Mouse (Mus musculus): ENCODE data around the gene Dcun1d4. TPM values are rescaled to one million over a fixed set of nuclear protein-coding genes. Genes with fewer than 3 reads are reported as not detected.
A peak's percentile ranks its signal among the peaks of the same experiment; 100 is the strongest.

The Dcun1d4 gene
- polyA plus RNA-seq, 1 experiment from 2014 or later: 22.6 TPM

DNA sequence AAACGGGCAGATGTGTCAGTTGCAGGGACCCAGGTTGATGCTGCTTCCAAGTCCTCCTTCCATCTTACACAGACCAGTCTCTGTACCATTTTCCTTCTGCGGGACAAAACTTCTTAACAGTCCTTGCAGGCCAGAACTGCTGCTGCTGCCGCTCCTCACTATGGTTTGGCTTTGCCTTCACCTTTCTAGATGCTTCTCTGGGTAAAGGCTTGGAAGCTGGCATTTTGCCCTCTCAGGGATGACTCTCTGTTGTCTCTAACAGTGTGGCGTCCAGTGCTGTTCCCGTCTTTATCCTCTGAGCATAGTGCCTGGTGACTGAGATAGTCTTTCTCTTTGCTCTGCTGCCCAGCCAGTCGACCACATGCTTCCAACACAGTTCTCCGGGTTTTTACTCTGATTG lies 66.5 kb downstream of the Dcun1d4 start:
- no peak overlapping the region for H3K9ac ChIP-seq (ENCODE audit: low read depth, low read length)
- H3K4me3 ChIP-seq (ENCODE audit: low read depth, low read length): no peak overlapping the region
- H3K27ac ChIP-seq (ENCODE audit: low read depth, low read length): no peak overlapping the region
- no peaks in the 10 kb centered on the region for H3K27me3 ChIP-seq (ENCODE audit: control insufficient read depth, insufficient read depth, low read length)
- no peak overlapping the region for H3K4me2 ChIP-seq
- no peaks in the 10 kb centered on the region for H3K4me1 ChIP-seq (ENCODE audit: control insufficient read depth, insufficient read depth, low read length)
- H3K9me3 ChIP-seq (replicated peaks; ENCODE audit: control insufficient read depth, low read length): no peaks in the 10 kb centered on the region
- ATAC-seq (replicated peaks; ENCODE audit: insufficient number of reproducible peaks, low FRiP score, low TSS enrichment): no peak
- WGBS (ENCODE audit: insufficient replicate concordance): 83% methylated on average over 7 of the region's 7 CpGs
- H3K36me3 ChIP-seq (ENCODE audit: control insufficient read depth, insufficient read depth, low read length): peaks cover 2% of the 10 kb centered on the region; the same call in 1 of the 2 replicates

DNA sequence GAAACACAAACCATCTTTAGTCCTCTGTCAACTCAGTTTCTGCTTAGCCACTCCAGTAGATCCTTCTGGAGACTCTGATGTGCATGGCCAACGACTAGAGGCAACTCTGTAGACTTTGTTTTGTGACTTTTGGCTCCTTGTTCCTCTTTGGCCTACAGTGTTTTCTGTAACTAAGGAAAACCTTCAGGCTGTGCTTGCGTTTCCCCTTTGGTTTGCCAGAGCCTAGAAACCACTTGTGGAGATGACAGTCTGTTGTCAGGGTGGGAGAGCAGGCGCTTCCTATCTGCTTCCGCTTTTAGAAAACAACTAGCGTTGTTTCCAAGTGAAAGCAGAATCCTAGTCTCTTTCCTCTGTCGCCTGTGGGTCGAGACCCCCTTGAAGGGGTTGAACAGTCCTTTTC lies 67.4 kb downstream of the Dcun1d4 start:
- no peaks in the 10 kb centered on the region for H3K4me1 ChIP-seq (ENCODE audit: control insufficient read depth, insufficient read depth, low read length)
- WGBS (ENCODE audit: insufficient replicate concordance): 51% methylated on average over 7 of the region's 7 CpGs
- no peak overlapping the region for H3K9ac ChIP-seq (ENCODE audit: low read depth, low read length)
- no peak overlapping the region for H3K4me3 ChIP-seq (ENCODE audit: low read depth, low read length)
- H3K9me3 ChIP-seq (replicated peaks; ENCODE audit: control insufficient read depth, low read length): no peaks in the 10 kb centered on the region
- peaks cover 2% of the 10 kb centered on the region; the same call in 1 of the 2 replicates for H3K36me3 ChIP-seq (ENCODE audit: control insufficient read depth, insufficient read depth, low read length)
- H3K27ac ChIP-seq (ENCODE audit: low read depth, low read length): no peak overlapping the region
- ATAC-seq (replicated peaks; ENCODE audit: insufficient number of reproducible peaks, low FRiP score, low TSS enrichment): no peak
- no peaks in the 10 kb centered on the region for H3K27me3 ChIP-seq (ENCODE audit: control insufficient read depth, insufficient read depth, low read length)
- H3K4me2 ChIP-seq: no peak overlapping the region

DNA sequence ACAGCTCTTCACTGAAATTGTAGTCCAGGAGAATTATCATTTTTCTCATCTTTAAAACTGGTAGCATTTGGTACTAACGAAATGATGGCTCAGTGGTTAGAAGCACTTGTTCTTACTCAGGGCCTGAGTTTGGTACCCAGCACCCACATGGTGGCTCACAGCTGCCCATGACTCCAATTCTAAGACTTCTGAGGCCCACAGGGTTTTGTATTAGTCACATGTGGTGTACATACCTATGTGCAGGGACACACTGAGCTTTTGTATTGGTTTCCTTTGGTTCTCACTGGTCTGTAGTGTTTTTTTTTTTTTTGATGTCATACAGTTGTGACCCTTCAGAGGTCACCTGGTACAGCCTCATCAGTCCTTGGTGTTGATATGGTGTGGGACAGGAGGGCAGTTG lies 68.0 kb downstream of the Dcun1d4 start:
- no peaks in the 10 kb centered on the region for H3K4me1 ChIP-seq (ENCODE audit: control insufficient read depth, insufficient read depth, low read length)
- H3K27ac ChIP-seq (ENCODE audit: low read depth, low read length): no peak overlapping the region
- WGBS (ENCODE audit: insufficient replicate concordance): 82% methylated on average over 1 of the region's 1 CpGs
- no peak overlapping the region for H3K4me3 ChIP-seq (ENCODE audit: low read depth, low read length)
- H3K4me2 ChIP-seq: no peak overlapping the region
- H3K36me3 ChIP-seq (ENCODE audit: control insufficient read depth, insufficient read depth, low read length): peaks cover 2% of the 10 kb centered on the region; the same call in 1 of the 2 replicates
- H3K27me3 ChIP-seq (ENCODE audit: control insufficient read depth, insufficient read depth, low read length): no peaks in the 10 kb centered on the region
- H3K9me3 ChIP-seq (replicated peaks; ENCODE audit: control insufficient read depth, low read length): no peaks in the 10 kb centered on the region
- ATAC-seq (replicated peaks; ENCODE audit: insufficient number of reproducible peaks, low FRiP score, low TSS enrichment): no peak
- H3K9ac ChIP-seq (ENCODE audit: low read depth, low read length): no peak overlapping the region

DNA sequence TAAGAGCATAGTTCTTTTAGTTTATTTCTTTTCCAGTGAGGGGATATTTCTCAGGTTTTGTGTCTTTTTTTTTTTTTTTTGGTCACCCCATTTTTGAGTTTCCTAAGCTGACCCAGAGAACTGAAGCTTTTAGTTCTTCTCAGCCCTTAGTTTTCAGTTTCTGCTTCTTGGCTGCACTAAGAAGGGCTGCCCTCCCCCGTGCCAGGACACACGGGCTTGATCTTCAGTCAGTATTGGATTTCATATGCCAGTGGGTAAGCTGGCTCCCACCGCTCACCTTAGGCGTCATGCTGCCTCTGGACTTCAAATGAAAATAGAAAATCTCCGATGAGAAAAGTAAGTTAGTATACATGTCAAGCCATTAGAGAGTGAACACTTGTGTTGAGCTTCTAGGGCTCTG lies 71.0 kb downstream of the Dcun1d4 start:
- Histone ChIP-seq H3K9ac (ENCODE audit: low read depth, low read length) (no peak overlapping the region), H3K27ac (ENCODE audit: low read depth, low read length) (no peak overlapping the region), H3K9me3 (replicated peaks; ENCODE audit: control insufficient read depth, low read length) (no peaks in the 10 kb centered on the region), H3K36me3 (ENCODE audit: control insufficient read depth, insufficient read depth, low read length) (peaks cover 2% of the 10 kb centered on the region; the same call in 1 of the 2 replicates), H3K27me3 (ENCODE audit: control insufficient read depth, insufficient read depth, low read length) (no peaks in the 10 kb centered on the region), H3K4me2 (no peak overlapping the region), H3K4me3 (ENCODE audit: low read depth, low read length) (no peak overlapping the region), H3K4me1 (ENCODE audit: control insufficient read depth, insufficient read depth, low read length) (no peaks in the 10 kb centered on the region)
- no peak for ATAC-seq (replicated peaks; ENCODE audit: insufficient number of reproducible peaks, low FRiP score, low TSS enrichment)
- 87% methylated on average over 5 of the region's 5 CpGs for WGBS (ENCODE audit: insufficient replicate concordance)

DNA sequence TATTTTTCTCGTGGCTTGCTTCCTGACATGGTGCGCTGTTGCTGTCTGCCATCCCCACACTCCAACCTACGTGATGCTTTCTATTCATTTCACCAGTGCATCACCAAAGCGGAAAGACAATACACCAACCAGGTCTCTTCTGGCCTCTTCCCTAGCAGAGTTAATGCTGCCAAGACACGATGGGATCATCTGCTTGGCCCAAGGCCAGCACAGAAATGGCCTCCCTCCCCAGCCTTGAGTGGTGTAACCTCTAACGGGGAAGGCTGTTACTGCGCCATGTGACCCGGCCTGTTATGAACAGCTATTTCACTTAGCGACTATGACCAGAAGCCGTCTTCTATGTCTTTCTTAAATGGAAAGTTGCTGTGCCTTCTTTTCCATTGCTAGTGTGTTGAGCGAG lies 73.1 kb downstream of the Dcun1d4 start:
- Histone ChIP-seq H3K9me3 (replicated peaks; ENCODE audit: control insufficient read depth, low read length) (no peaks in the 10 kb centered on the region), H3K27ac (ENCODE audit: low read depth, low read length) (no peak overlapping the region), H3K27me3 (ENCODE audit: control insufficient read depth, insufficient read depth, low read length) (no peaks in the 10 kb centered on the region), H3K4me3 (ENCODE audit: low read depth, low read length) (no peak overlapping the region), H3K36me3 (ENCODE audit: control insufficient read depth, insufficient read depth, low read length) (peaks cover 7% of the 10 kb centered on the region; the same call in 1 of the 2 replicates), H3K9ac (ENCODE audit: low read depth, low read length) (no peak overlapping the region), H3K4me1 (ENCODE audit: control insufficient read depth, insufficient read depth, low read length) (no peaks in the 10 kb centered on the region), H3K4me2 (no peak overlapping the region)
- ATAC-seq (replicated peaks; ENCODE audit: insufficient number of reproducible peaks, low FRiP score, low TSS enrichment): no peak
- WGBS (ENCODE audit: insufficient replicate concordance): 90% methylated on average over 11 of the region's 11 CpGs

DNA sequence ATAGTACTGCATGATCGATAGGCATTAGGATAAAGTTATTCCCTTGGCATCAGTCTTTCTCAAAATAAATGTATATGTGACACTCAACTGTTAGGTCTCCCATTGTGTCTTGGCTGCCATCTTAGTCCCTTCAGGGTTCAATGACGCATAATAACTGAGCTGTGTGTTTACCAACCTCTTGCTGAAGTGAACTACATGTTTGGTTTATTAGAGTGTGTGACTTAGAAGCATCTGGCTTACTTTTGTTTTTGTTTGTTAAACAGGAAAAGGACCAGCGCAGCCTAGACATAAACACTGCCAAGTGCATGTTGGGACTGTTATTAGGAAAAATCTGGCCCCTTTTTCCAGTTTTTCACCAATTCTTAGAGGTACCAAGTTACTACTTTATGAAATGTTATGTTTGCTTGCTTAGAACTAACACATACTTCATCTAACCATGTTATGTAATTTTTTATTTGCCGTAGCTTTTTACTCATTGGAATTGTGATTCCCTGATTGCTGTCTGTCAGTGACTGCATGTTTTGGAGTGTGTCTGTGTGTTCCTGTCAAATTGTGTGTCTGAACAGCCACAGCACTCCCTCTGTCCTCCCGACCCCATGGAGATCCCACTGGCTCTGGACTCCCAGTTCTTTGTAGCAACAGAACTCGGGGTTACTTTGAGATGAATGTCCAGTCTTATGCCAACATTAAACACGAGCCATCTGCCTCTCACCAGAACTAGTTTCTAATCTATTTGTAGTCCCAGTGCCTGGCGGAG lies 74.5 kb downstream of the Dcun1d4 start:
- no peaks in the 10 kb centered on the region for H3K9me3 ChIP-seq (replicated peaks; ENCODE audit: control insufficient read depth, low read length)
- H3K27ac ChIP-seq (ENCODE audit: low read depth, low read length): no peak overlapping the region
- no peak overlapping the region for H3K4me3 ChIP-seq (ENCODE audit: low read depth, low read length)
- H3K4me1 ChIP-seq (ENCODE audit: control insufficient read depth, insufficient read depth, low read length): no peaks in the 10 kb centered on the region
- no peak overlapping the region for H3K4me2 ChIP-seq
- H3K9ac ChIP-seq (ENCODE audit: low read depth, low read length): no peak overlapping the region
- peaks cover 7% of the 10 kb centered on the region; the same call in 1 of the 2 replicates for H3K36me3 ChIP-seq (ENCODE audit: control insufficient read depth, insufficient read depth, low read length)
- no peak for ATAC-seq (replicated peaks; ENCODE audit: insufficient number of reproducible peaks, low FRiP score, low TSS enrichment)
- WGBS (ENCODE audit: insufficient replicate concordance): 79% methylated on average over 8 of the region's 8 CpGs
- no peaks in the 10 kb centered on the region for H3K27me3 ChIP-seq (ENCODE audit: control insufficient read depth, insufficient read depth, low read length)

DNA sequence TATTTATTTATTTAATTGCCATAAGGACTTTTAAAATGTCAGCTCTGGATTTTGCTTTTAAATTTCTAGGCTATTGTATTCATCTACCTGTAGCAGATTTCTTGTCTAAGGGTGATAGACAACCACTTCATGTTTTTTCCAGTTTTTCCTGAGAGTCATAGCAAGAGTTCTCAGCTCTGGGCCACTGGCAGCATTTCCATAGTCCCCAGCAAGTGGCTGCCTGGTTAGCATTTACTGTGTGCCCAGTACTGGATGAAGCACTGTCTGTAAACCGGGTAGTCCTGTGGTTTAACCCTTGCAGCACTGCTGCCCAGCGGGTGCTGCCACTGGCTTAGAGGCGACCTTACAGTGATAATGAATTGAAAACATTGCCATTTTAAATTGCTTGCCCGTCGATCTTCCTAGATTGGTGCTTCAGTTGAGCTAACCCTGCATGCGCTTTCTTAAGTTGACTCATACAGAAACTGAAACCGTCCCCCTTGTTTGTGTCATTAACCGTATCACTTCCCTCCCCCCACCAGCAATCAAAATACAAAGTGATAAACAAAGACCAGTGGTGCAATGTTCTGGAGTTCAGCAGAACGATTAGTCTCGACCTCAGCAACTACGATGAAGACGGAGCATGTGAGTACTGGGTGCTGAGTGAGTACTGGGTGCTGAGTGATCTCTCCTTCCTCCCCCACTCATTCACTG lies 76.1 kb downstream of the Dcun1d4 start:
- Histone ChIP-seq H3K4me3 (ENCODE audit: low read depth, low read length) (no peak overlapping the region), H3K4me1 (ENCODE audit: control insufficient read depth, insufficient read depth, low read length) (no peaks in the 10 kb centered on the region), H3K4me2 (no peak overlapping the region), H3K36me3 (ENCODE audit: control insufficient read depth, insufficient read depth, low read length) (0 out of 2 replicates have a peak, but pooled peaks cover 4% of the 10 kb centered on the region), H3K27me3 (ENCODE audit: control insufficient read depth, insufficient read depth, low read length) (no peaks in the 10 kb centered on the region), H3K9me3 (replicated peaks; ENCODE audit: control insufficient read depth, low read length) (no peaks in the 10 kb centered on the region), H3K27ac (ENCODE audit: low read depth, low read length) (no peak overlapping the region), H3K9ac (ENCODE audit: low read depth, low read length) (0 out of 2 replicates have a peak overlapping the region, but pooled peaks have one; percentile 16)
- 75% methylated on average over 12 of the region's 12 CpGs for WGBS (ENCODE audit: insufficient replicate concordance)
- no peak for ATAC-seq (replicated peaks; ENCODE audit: insufficient number of reproducible peaks, low FRiP score, low TSS enrichment)

DNA sequence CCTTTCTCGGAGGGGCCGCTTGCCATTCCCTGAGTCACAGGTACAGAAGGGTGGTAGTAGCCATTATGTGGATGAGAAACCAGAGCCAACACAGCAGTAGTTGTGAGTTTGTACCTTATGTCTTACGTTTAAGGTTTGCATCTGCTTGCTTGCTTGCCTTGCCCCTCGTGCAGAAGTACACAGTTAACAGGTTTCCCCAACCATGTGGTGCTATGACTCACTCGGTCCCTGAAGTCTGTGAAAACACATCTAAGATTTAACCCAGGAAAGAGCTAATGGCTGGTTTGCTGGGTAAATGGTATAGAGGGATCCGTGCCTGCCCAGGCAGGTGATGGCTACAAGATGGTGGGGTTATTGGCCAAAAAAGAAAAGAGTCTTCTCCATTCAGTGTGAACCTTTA lies 78.0 kb downstream of the Dcun1d4 start:
- Histone ChIP-seq H3K4me1 (ENCODE audit: control insufficient read depth, insufficient read depth, low read length) (no peaks in the 10 kb centered on the region), H3K4me2 (no peak overlapping the region), H3K9ac (ENCODE audit: low read depth, low read length) (no peak overlapping the region), H3K36me3 (ENCODE audit: control insufficient read depth, insufficient read depth, low read length) (0 out of 2 replicates have a peak, but pooled peaks cover 4% of the 10 kb centered on the region), H3K4me3 (ENCODE audit: low read depth, low read length) (no peak overlapping the region), H3K27ac (ENCODE audit: low read depth, low read length) (no peak overlapping the region), H3K27me3 (ENCODE audit: control insufficient read depth, insufficient read depth, low read length) (no peaks in the 10 kb centered on the region), H3K9me3 (replicated peaks; ENCODE audit: control insufficient read depth, low read length) (no peaks in the 10 kb centered on the region)
- no peak for ATAC-seq (replicated peaks; ENCODE audit: insufficient number of reproducible peaks, low FRiP score, low TSS enrichment)
- 85% methylated on average over 6 of the region's 6 CpGs for WGBS (ENCODE audit: insufficient replicate concordance)
